Mouse (Mus musculus) heart, embryonic 16.5 days (tissue): Measurements from ENCODE around the gene Krt34. TPM values are rescaled to one million over a fixed set of nuclear protein-coding genes. Genes with fewer than 3 reads are reported as not detected.

Experiments used
- ATAC-seq: fragments of 200-750 bp; cut with Nextera tagmentation; replicated peaks from 2 replicates; pipeline ENCODE4 v1.8.0; 2017; ENCODE audit warnings: moderate number of reproducible peaks; ENCODE audit not compliant: insufficient read depth, low FRiP score; ENCODE audit errors: extremely low read depth
- H3K27ac ChIP-seq: fragments of 300-500 bp; sonication (generic); 2 replicates; pipeline ENCODE4 v1.5.1; 2014; ENCODE audit warnings: mild to moderate bottlenecking, low read length, control low read depth, moderate library complexity
- H3K27me3 ChIP-seq: fragments of 300-500 bp; sonication (generic); 2 replicates; pipeline ENCODE4 v1.6.1; 2014; ENCODE audit warnings: low read length, mixed read lengths; ENCODE audit not compliant: control insufficient read depth, insufficient read depth
- H3K36me3 ChIP-seq: fragments of 300-500 bp; sonication (generic); 2 replicates; pipeline ENCODE4 v1.6.1; 2014; ENCODE audit not compliant: control insufficient read depth, insufficient read depth
- H3K4me1 ChIP-seq: fragments of 300-500 bp; sonication (generic); 2 replicates; pipeline ENCODE4 v1.6.1; 2014; ENCODE audit warnings: low read length, mixed read lengths; ENCODE audit not compliant: control insufficient read depth, insufficient read depth
- H3K4me2 ChIP-seq: fragments of 300-500 bp; sonication (generic); 2 replicates; pipeline ENCODE4 v1.6.1; 2014; ENCODE audit warnings: low read depth, mild to moderate bottlenecking, control low read depth, low read length
- H3K4me3 ChIP-seq: fragments of 300-500 bp; sonication (generic); 2 replicates; pipeline ENCODE4 v1.5.1; 2014; ENCODE audit warnings: mild to moderate bottlenecking, control low read depth, low read length
- H3K9ac ChIP-seq: fragments of 300-500 bp; sonication (generic); 2 replicates; pipeline ENCODE4 v1.6.1; 2014; ENCODE audit warnings: low read length, control low read depth
- H3K9me3 ChIP-seq: fragments of 300-500 bp; sonication (generic); replicated peaks from 2 replicates; pipeline ENCODE4 v1.6.1; 2016; ENCODE audit warnings: low read length; ENCODE audit not compliant: control insufficient read depth
- WGBS: fragments of 180-500 bp; shearing (Covaris S2); extraction: QIAGEN DNeasy Blood & Tissue Kit; methylation state at CpG from one replicate; pipeline ENCODE4 v1.1.7; 2014; 5-methylcytosine and 5-hydroxymethylcytosine counted together
- polyA plus RNA-seq: library from polyadenylated mRNA; unstranded; fragments of >200 nt; fragmentation: Nextera tagmentation; extraction: Ambion mirVana; gene quantifications from 2 replicates; pipeline ENCODE4 v1.2.1, GENCODE M21; 2015

Gene Krt34
- polyA plus RNA-seq, 1 experiment from 2014 or later: not detected

GRCm38 (mm10) chr11:100050451-100050850, 9.1 kb upstream of the Krt34 start, which contains the start of gene Krt31:
Gene Krt31 (minus strand): TSS chr11:100050551.
- Histone ChIP-seq H3K4me3 (no peak within 1 kb of the TSS), H3K4me1 (peaks cover 3% of the 10 kb centered on the region; the same call in 1 of the 2 replicates), H3K27me3 (no peaks in the 10 kb centered on the region), H3K4me2 (no peak within 1 kb of the TSS), H3K36me3 (no peaks in the 10 kb centered on the region), H3K9ac (no peak within 1 kb of the TSS), H3K27ac (no peak within 1 kb of the TSS), H3K9me3 (no peaks in the 10 kb centered on the region)
- no peak for ATAC-seq
- 74% methylated on average over 3 of the region's 3 CpGs for WGBS

- 43% methylated on average over 2 of the region's 2 CpGs for WGBS
- Histone ChIP-seq H3K27me3 (no peaks in the 10 kb centered on the region), H3K9ac (no peak overlapping the region), H3K4me2 (no peak overlapping the region), H3K27ac (no peak overlapping the region), H3K36me3 (no peaks in the 10 kb centered on the region), H3K4me3 (no peak overlapping the region), H3K9me3 (no peaks in the 10 kb centered on the region), H3K4me1 (peaks cover 3% of the 10 kb centered on the region; the same call in 1 of the 2 replicates)
- no peak for ATAC-seq
These were observed 5.8 kb upstream of the Krt34 start for GRCm38 (mm10) chr11:100047193-100047592.

- peaks cover 3% of the 10 kb centered on the region; the same call in 1 of the 2 replicates for H3K4me1 ChIP-seq
- no peaks in the 10 kb centered on the region for H3K9me3 ChIP-seq
- no peaks in the 10 kb centered on the region for H3K27me3 ChIP-seq
- H3K9ac ChIP-seq: no peak overlapping the region
- peak overlapping the region; percentile 8; the same call in 1 of the 2 replicates for H3K4me2 ChIP-seq
- H3K27ac ChIP-seq: no peak overlapping the region
- ATAC-seq: no peak
- WGBS: 36% methylated on average over 6 of the region's 6 CpGs
- H3K36me3 ChIP-seq: no peaks in the 10 kb centered on the region
- no peak overlapping the region for H3K4me3 ChIP-seq
These were observed 5.0 kb upstream of the Krt34 start for GRCm38 (mm10) chr11:100046303-100046866.

- ATAC-seq: no peak
- no peak within 1 kb of the TSS for H3K4me2 ChIP-seq
- no peaks in the 10 kb centered on the region for H3K4me1 ChIP-seq
- no peak within 1 kb of the TSS for H3K27ac ChIP-seq
- 82% methylated on average over 6 of the region's 6 CpGs for WGBS
- no peaks in the 10 kb centered on the region for H3K36me3 ChIP-seq
- H3K9ac ChIP-seq: no peak within 1 kb of the TSS
- no peak within 1 kb of the TSS for H3K4me3 ChIP-seq
- H3K9me3 ChIP-seq: no peaks in the 10 kb centered on the region
- H3K27me3 ChIP-seq: no peaks in the 10 kb centered on the region
These were observed 11.6 kb downstream of the Krt34 start, which contains the start of gene Krt33b for GRCm38 (mm10) chr11:100029768-100030167. Gene Krt33b (minus strand): TSS chr11:100029868.

DNA sequence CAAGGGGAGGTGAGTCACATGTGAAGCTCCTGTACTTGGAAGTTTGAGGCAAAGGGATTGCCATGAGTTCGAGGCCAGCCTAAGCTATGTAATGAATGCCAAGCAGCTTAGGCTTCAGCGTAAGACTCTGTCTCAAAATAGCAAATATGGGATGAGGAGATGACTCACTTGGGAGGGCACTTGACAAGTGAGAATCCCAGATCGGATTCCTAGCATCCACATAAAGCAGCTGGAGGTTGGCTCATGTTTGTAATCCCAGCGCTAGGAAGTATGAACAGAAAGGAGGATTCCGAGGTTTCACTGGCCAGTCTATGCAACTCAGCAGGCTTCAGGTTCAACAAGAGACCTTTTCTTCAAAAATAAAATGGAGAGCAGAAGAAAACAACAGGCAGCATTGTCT, 19.9 kb downstream of the Krt34 start:
- no peak overlapping the region for H3K4me2 ChIP-seq
- no peaks in the 10 kb centered on the region for H3K4me1 ChIP-seq
- WGBS: 49% methylated on average over 5 of the region's 5 CpGs
- no peak overlapping the region for H3K4me3 ChIP-seq
- H3K36me3 ChIP-seq: no peaks in the 10 kb centered on the region
- no peaks in the 10 kb centered on the region for H3K27me3 ChIP-seq
- no peak for ATAC-seq
- no peak overlapping the region for H3K27ac ChIP-seq
- H3K9me3 ChIP-seq: no peaks in the 10 kb centered on the region
- no peak overlapping the region for H3K9ac ChIP-seq

DNA sequence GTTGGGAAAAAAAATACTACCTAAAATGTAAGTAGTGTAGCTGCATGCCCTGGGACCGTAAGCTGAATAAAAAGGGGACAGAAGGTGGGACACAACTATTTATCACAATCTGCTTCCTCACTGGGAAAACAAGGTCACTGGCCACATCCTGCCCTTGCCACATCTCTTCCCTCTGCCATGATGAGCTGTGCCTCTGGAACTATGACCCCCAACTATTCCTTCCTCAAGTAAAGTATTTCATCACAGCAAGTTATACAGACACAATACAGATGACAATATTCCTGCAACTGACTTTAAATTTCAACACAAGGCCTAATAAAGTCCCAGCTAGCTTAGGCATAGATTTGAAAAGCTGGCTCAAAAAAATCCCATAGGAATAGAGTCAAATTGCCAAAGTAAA, 21.9 kb downstream of the Krt34 start:
- H3K4me2 ChIP-seq: no peak overlapping the region
- no peaks in the 10 kb centered on the region for H3K27me3 ChIP-seq
- 61% methylated on average over 1 of the region's 1 CpGs for WGBS
- H3K9ac ChIP-seq: no peak overlapping the region
- no peaks in the 10 kb centered on the region for H3K4me1 ChIP-seq
- H3K9me3 ChIP-seq: no peaks in the 10 kb centered on the region
- H3K36me3 ChIP-seq: no peaks in the 10 kb centered on the region
- no peak overlapping the region for H3K27ac ChIP-seq
- no peak overlapping the region for H3K4me3 ChIP-seq
- no peak for ATAC-seq

DNA sequence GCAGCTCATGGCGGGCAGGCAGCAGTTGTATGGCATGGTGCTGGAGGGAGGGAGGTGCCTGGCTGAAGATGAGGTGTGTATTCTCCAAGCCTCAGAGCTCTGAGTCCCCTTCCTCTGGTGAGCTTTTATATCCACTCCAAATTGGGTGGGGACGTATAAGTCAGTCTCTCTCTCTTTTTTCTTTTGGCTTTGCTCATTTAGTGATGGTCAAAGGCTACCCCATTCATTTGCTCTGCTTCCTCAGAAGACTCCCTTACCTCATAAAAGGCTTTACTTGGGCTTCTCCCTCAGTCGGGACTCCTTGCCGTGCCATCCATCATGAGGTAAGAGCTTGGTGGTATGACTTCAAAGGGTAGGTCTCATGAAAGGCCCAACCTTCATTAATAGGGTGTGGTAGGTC, 25.2 kb downstream of the Krt34 start, which contains the start of gene Krt33a:
TSS of gene Krt33a (minus strand) at position 101 of the 400 bp plus-strand sequence.
- H3K36me3 ChIP-seq: no peaks in the 10 kb centered on the region
- WGBS: 72% methylated on average over 4 of the region's 4 CpGs
- no peak for ATAC-seq
- no peaks in the 10 kb centered on the region for H3K9me3 ChIP-seq
- H3K9ac ChIP-seq: no peak within 1 kb of the TSS
- no peak within 1 kb of the TSS for H3K4me3 ChIP-seq
- H3K4me2 ChIP-seq: no peak within 1 kb of the TSS
- H3K27ac ChIP-seq: no peak within 1 kb of the TSS
- H3K4me1 ChIP-seq: no peaks in the 10 kb centered on the region
- no peaks in the 10 kb centered on the region for H3K27me3 ChIP-seq

- Histone ChIP-seq H3K9ac (no peak overlapping the region), H3K36me3 (no peaks in the 10 kb centered on the region), H3K27ac (no peak overlapping the region), H3K9me3 (no peaks in the 10 kb centered on the region), H3K4me2 (no peak overlapping the region), H3K27me3 (no peaks in the 10 kb centered on the region), H3K4me1 (no peaks in the 10 kb centered on the region), H3K4me3 (no peak overlapping the region)
- ATAC-seq: no peak
- 59% methylated on average over 4 of the region's 4 CpGs for WGBS
These were observed 27.6 kb downstream of the Krt34 start for GRCm38 (mm10) chr11:100013691-100014171.

- Histone ChIP-seq H3K4me3 (no peak overlapping the region), H3K4me1 (no peaks in the 10 kb centered on the region), H3K4me2 (no peak overlapping the region), H3K9ac (no peak overlapping the region), H3K27ac (no peak overlapping the region), H3K36me3 (no peaks in the 10 kb centered on the region), H3K27me3 (no peaks in the 10 kb centered on the region), H3K9me3 (no peaks in the 10 kb centered on the region; the same call in 1 of the 2 replicates)
- ATAC-seq: no peak
- WGBS: 85% methylated on average over 5 of the region's 5 CpGs
These were observed 30.7 kb downstream of the Krt34 start for GRCm38 (mm10) chr11:100010682-100011081.
